Mouse (Mus musculus) embryonic facial prominence, embryonic 15.5 days (tissue): ENCODE measurements at regions not wholly inside any gene's neighbourhood (a gene's known extent, or its start where the extent isn't known, plus 50 kb on each side); places are given as distances from the start of the nearest gene placed in this dataset.
A peak's percentile ranks its signal among the peaks of the same experiment; 100 is the strongest.

Experiments
- ATAC-seq: fragments of 200-750 bp; cut with Nextera tagmentation; 2 replicates; pipeline ENCODE4 v1.8.0; 2017; ENCODE audit warnings: low read depth, moderate TSS enrichment; ENCODE audit not compliant: insufficient number of reproducible peaks, low FRiP score, low TSS enrichment
- H3K27ac ChIP-seq: fragments of 300-500 bp; sonication (generic); replicated peaks from 2 replicates; pipeline ENCODE4 v1.5.1; 2015; ENCODE audit warnings: mild to moderate bottlenecking, inconsistent platforms
- H3K27me3 ChIP-seq: fragments of 300-500 bp; sonication (generic); 2 replicates; pipeline ENCODE4 v1.6.1; 2015; ENCODE audit warnings: inconsistent platforms
- H3K36me3 ChIP-seq: fragments of 300-500 bp; sonication (generic); 2 replicates; pipeline ENCODE4 v1.6.1; 2015; ENCODE audit warnings: mild to moderate bottlenecking, inconsistent platforms
- H3K4me1 ChIP-seq: fragments of 300-500 bp; sonication (generic); 2 replicates; pipeline ENCODE4 v1.6.1; 2015; ENCODE audit warnings: inconsistent platforms
- H3K4me2 ChIP-seq: fragments of 300-500 bp; sonication (generic); replicated peaks from 2 replicates; pipeline ENCODE4 v1.6.1; 2015; ENCODE audit warnings: mild to moderate bottlenecking, inconsistent platforms
- H3K4me3 ChIP-seq: fragments of 300-500 bp; sonication (generic); replicated peaks from 2 replicates; pipeline ENCODE4 v1.5.1; 2015; ENCODE audit warnings: mild to moderate bottlenecking, inconsistent platforms
- H3K9ac ChIP-seq: fragments of 300-500 bp; sonication (generic); 2 replicates; pipeline ENCODE4 v1.6.1; 2015; ENCODE audit warnings: inconsistent platforms
- H3K9me3 ChIP-seq: fragments of 300-500 bp; sonication (generic); replicated peaks from 2 replicates; pipeline ENCODE4 v1.6.1; 2016; ENCODE audit warnings: inconsistent platforms
- WGBS: fragments of 180-500 bp; shearing (Covaris S2); methylation state at CpG from one replicate; pipeline ENCODE4 v1.1.7; 2015; 5-methylcytosine and 5-hydroxymethylcytosine counted together

DNA sequence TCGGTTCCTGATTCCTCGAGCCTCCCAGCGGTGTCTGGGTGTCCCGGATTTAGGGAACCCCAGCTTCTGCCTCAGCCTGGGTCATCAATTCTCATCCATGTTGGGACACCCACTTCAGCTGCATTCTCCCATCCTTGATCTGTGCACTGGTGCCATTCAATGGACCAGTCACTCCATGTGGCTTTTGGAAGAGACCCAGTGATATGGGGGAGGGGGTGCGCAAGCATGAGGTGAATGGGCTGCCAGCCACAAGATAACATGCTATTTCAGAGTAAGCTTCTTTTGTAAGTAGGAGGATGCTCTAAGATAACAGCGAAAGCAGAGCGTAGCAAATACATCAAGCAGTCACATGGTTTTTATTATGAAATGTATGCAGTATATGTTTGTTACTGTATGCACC lies 963.1 kb downstream of the 4930447A16Rik start:
- Histone ChIP-seq H3K4me1 (peaks cover 28% of the 10 kb centered on the region), H3K4me3 (no peak overlapping the region), H3K27ac (no peak overlapping the region), H3K4me2 (no peak overlapping the region), H3K27me3 (no peaks in the 10 kb centered on the region), H3K9me3 (no peaks in the 10 kb centered on the region), H3K36me3 (no peaks in the 10 kb centered on the region), H3K9ac (no peak overlapping the region)
- no peak for ATAC-seq
- WGBS: 83% methylated on average over 7 of the region's 7 CpGs

DNA sequence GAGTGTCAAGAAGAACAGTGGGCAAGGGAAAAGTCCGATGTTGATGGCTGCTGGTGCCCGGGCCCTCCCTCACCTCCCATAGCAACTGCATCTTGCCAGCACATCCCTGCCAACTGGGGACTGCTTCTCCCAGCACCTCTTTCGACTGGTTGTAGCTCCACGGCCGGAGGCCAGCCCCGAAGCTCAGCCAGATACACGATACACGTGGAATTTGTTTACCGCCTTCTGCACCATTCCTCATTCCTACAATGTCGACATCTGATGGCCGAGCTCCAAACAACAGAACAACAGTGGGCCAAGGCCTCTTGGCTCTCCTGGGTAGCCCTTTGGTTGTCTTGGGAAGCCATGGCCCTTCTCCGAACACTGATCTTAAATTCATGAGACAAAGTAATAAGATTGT lies 965.1 kb downstream of the 4930447A16Rik start:
- Histone ChIP-seq H3K4me2 (no peak overlapping the region), H3K4me1 (peaks cover 14% of the 10 kb centered on the region), H3K9me3 (no peaks in the 10 kb centered on the region), H3K27ac (no peak overlapping the region), H3K4me3 (no peak overlapping the region), H3K9ac (no peak overlapping the region), H3K36me3 (no peaks in the 10 kb centered on the region), H3K27me3 (no peaks in the 10 kb centered on the region)
- 75% methylated on average over 12 of the region's 12 CpGs for WGBS
- ATAC-seq: no peak

DNA sequence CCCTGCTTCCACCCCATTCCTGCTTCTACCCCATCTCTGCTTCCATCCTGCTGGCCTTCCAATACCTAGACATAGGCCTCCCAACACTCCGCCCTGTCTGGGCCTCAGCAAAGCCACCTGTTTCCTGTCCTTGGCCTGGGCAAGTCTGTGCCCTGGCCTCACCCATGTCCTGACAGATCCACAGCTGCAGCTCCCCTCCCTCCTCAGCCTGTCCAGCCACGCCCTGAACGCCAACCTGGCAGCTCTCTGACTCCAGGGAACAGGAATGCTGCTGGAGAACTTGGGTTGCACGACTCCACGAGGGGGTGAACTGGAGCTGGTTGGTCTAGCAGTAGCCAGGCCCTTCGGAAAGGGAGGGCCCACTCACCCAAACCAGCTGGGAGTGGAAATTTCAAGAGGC lies 966.1 kb downstream of the 4930447A16Rik start:
- Histone ChIP-seq H3K9ac (no peak overlapping the region), H3K4me3 (no peak overlapping the region), H3K27ac (peak overlapping the region; percentile 72; the same call in 1 of the 2 replicates), H3K9me3 (no peaks in the 10 kb centered on the region), H3K4me1 (peaks cover 14% of the 10 kb centered on the region), H3K27me3 (no peaks in the 10 kb centered on the region), H3K4me2 (no peak overlapping the region), H3K36me3 (no peaks in the 10 kb centered on the region)
- peak; percentile 83 for ATAC-seq
- 44% methylated on average over 6 of the region's 6 CpGs for WGBS

DNA sequence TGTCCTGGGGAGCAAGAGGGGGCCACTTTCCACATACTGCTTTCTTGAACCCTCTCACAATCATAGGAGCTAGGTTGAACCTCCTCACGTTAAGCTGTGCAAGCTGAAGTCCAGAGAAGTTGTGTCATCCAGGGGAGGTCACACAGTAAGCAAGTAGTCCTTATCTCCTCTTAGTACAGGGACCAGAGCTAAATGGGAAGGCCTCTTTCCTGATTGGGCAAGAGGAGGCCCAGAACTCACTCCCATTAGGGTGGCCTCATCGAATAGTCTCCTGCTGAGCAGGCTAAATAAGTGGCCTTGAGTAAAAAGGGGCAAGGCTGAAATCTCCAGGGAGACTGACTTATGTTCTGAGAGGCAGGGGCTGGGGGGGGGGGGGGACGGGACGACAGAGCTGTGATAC lies 966.5 kb downstream of the 4930447A16Rik start:
- no peaks in the 10 kb centered on the region for H3K9me3 ChIP-seq
- no peak overlapping the region for H3K9ac ChIP-seq
- no peaks in the 10 kb centered on the region for H3K36me3 ChIP-seq
- H3K4me2 ChIP-seq: no peak overlapping the region
- H3K27ac ChIP-seq: peak overlapping the region; percentile 72
- no peaks in the 10 kb centered on the region for H3K27me3 ChIP-seq
- WGBS: 38% methylated on average over 4 of the region's 4 CpGs
- H3K4me3 ChIP-seq: no peak overlapping the region
- peaks cover 14% of the 10 kb centered on the region for H3K4me1 ChIP-seq
- no peak for ATAC-seq

DNA sequence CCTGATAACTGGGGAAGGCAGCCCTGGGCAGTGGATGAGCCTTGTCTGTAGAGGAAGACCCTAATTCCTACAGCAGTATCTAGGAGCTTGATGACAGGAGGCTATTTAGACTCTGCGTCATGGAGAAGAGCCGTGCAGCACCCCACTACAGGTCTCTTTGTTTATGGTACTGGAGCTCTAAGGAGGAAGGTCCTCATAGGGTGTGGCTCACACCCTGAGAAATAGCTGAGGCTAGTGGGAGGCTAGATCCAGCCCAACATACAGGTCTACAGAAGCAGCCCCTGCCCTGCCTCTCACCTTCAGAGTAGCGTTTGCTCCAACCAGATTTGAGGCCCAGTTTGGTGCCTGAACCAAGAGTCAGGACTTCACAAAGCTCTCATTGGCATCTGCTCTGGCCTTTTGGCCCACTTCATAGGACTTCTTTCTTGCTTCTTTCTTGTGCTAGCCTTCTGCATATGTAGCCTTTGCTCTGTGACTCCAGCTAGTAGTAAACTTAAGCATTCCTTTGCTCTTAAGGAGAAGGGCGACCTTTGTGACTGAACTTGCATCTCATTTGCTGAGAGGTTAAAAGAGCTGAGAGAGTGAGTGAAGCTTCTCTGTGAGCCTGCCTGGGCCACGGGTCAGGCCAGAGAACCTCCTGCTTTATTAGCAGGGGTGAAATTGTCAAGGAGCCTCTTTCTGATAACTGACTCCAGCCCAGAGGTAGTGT lies 967.2 kb downstream of the 4930447A16Rik start:
- no peak for ATAC-seq
- Histone ChIP-seq H3K9me3 (no peaks in the 10 kb centered on the region), H3K4me1 (peaks cover 14% of the 10 kb centered on the region), H3K27ac (0 out of 2 replicates have a peak overlapping the region, but pooled peaks have one; percentile 72), H3K27me3 (no peaks in the 10 kb centered on the region), H3K9ac (no peak overlapping the region), H3K36me3 (no peaks in the 10 kb centered on the region), H3K4me3 (no peak overlapping the region), H3K4me2 (no peak overlapping the region)
- 77% methylated on average over 5 of the region's 5 CpGs for WGBS

DNA sequence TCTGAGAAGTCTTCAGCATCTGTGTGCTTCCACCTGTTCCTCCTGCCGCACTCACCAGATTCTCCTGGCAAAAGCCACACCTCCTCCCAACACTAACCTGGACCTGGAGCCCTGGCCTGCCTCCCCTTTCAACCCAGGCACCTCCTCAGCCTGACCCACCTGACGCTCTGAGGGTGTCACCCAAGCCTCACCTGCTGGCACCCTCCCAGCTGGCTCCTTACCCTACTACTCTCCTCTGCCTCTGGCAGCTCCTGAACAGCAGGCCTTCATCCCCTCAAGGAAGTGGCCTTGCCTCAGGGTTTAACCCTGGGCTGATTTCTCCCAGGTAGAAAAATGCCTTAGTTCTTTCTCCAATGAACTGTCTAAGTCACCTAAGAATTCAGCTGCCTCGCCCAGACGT lies 973.5 kb downstream of the 4930447A16Rik start:
- ATAC-seq: 0 out of 2 replicates have a peak, but pooled peaks have one; percentile 39
- H3K9ac ChIP-seq: no peak overlapping the region
- H3K27me3 ChIP-seq: no peaks in the 10 kb centered on the region

DNA sequence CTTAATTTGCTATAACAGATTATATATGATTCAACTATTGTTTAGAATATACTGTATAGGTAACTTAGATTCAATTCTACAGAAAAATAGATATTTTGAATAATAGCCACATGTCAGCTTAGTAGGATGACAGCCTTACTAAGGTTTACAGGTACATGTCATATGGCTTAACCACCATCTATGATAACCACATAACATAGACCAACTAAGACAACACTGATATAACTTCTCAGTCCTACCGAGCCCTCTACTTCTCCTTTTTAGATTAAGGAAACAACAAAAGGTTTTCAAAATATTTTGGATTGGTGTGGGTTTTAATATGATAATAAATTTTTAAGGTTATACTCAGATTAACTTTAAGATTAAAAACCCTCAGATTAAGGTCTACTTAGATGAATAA lies 977.4 kb downstream of the 4930447A16Rik start:
- Histone ChIP-seq H3K9me3 (no peaks in the 10 kb centered on the region), H3K4me1 (peaks cover 17% of the 10 kb centered on the region), H3K9ac (no peak overlapping the region), H3K4me2 (no peak overlapping the region), H3K27me3 (no peaks in the 10 kb centered on the region), H3K36me3 (no peaks in the 10 kb centered on the region), H3K4me3 (no peak overlapping the region), H3K27ac (no peak overlapping the region)
- ATAC-seq: no peak
- 85% methylated on average over 1 of the region's 1 CpGs for WGBS

More for the DNA sequence above, 973.5 kb downstream of the 4930447A16Rik start:
- Histone ChIP-seq H3K4me2 (no peak overlapping the region), H3K9me3 (no peaks in the 10 kb centered on the region), H3K4me1 (no peaks in the 10 kb centered on the region), H3K4me3 (no peak overlapping the region), H3K27ac (no peak overlapping the region), H3K36me3 (no peaks in the 10 kb centered on the region)
- 70% methylated on average over 4 of the region's 4 CpGs for WGBS

GRCm38 (mm10) chr15:38403760-38404375 lies 978.5 kb downstream of the 4930447A16Rik start:
- H3K4me1 ChIP-seq: peaks cover 17% of the 10 kb centered on the region
- no peak overlapping the region for H3K4me2 ChIP-seq
- no peak overlapping the region for H3K4me3 ChIP-seq
- H3K9me3 ChIP-seq: no peaks in the 10 kb centered on the region
- H3K9ac ChIP-seq: no peak overlapping the region
- no peaks in the 10 kb centered on the region for H3K27me3 ChIP-seq
- no peak overlapping the region for H3K27ac ChIP-seq
- WGBS: 54% methylated on average over 6 of the region's 6 CpGs
- H3K36me3 ChIP-seq: no peaks in the 10 kb centered on the region
- no peak for ATAC-seq

GRCm38 (mm10) chr15:38406114-38406960 lies 981.0 kb downstream of the 4930447A16Rik start:
- no peaks in the 10 kb centered on the region for H3K9me3 ChIP-seq
- ATAC-seq: no peak
- H3K4me1 ChIP-seq: peaks cover 17% of the 10 kb centered on the region
- no peak overlapping the region; the same call in 1 of the 2 replicates for H3K27ac ChIP-seq
- 38% methylated on average over 13 of the region's 13 CpGs for WGBS
- H3K36me3 ChIP-seq: no peaks in the 10 kb centered on the region
- no peak overlapping the region for H3K4me2 ChIP-seq
- H3K27me3 ChIP-seq: no peaks in the 10 kb centered on the region
- no peak overlapping the region for H3K4me3 ChIP-seq
- no peak overlapping the region for H3K9ac ChIP-seq

DNA sequence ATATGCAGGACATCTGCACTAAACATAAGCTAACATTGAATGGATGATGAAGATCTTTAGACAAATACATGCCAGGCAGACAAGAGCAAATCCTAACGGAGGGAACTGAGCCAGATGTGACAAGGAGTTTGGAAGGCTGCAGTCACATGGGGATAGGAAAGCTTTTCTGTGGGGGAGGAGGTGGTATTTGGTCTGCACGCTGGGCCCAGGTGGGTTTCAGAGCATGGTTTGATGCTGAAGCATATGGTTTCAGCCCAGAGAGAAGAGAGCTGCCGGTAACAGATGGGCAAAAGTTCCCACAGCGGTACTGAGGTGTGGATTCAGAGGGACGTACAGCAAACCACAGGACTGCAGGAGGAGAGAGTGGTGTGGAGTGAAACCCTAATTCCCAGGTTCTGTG lies 982.1 kb downstream of the 4930447A16Rik start:
- H3K4me2 ChIP-seq: no peak overlapping the region
- ATAC-seq: no peak
- WGBS: 41% methylated on average over 5 of the region's 5 CpGs
- peaks cover 17% of the 10 kb centered on the region for H3K4me1 ChIP-seq
- H3K4me3 ChIP-seq: no peak overlapping the region
- H3K36me3 ChIP-seq: no peaks in the 10 kb centered on the region
- no peaks in the 10 kb centered on the region for H3K27me3 ChIP-seq
- H3K9ac ChIP-seq: no peak overlapping the region
- no peaks in the 10 kb centered on the region for H3K9me3 ChIP-seq
- H3K27ac ChIP-seq: no peak overlapping the region

GRCm38 (mm10) chr15:38409168-38409567 lies 983.8 kb downstream of the 4930447A16Rik start:
- H3K36me3 ChIP-seq: no peaks in the 10 kb centered on the region
- H3K4me1 ChIP-seq: peaks cover 17% of the 10 kb centered on the region
- ATAC-seq: no peak
- H3K27ac ChIP-seq: no peak overlapping the region
- H3K9me3 ChIP-seq: no peaks in the 10 kb centered on the region
- H3K4me3 ChIP-seq: no peak overlapping the region
- no peak overlapping the region for H3K4me2 ChIP-seq
- H3K27me3 ChIP-seq: no peaks in the 10 kb centered on the region
- WGBS: 71% methylated on average over 4 of the region's 4 CpGs
- no peak overlapping the region for H3K9ac ChIP-seq
